Mouse (Mus musculus) liver, adult 2 months (tissue): Measurements from ENCODE around the gene Slc4a3. TPM values are rescaled to one million over a fixed set of nuclear protein-coding genes. Genes with fewer than 3 reads are reported as not detected.

Experiments used
- DNase-seq: peaks from one replicate; pipeline ENCODE4 v3.0.0-alpha.2; 2011; ENCODE audit warnings: low read depth, low spot score; ENCODE audit errors: extremely low read depth
- H3K27ac ChIP-seq: fragments of 200-500 bp; replicated peaks from 2 replicates; pipeline ENCODE4 v1.5.1; 2012; ENCODE audit warnings: low read depth, mild to moderate bottlenecking, control low read depth, inconsistent platforms, low read length; ENCODE audit not compliant: insufficient read depth
- H3K27me3 ChIP-seq: fragments of 200-500 bp; 2 replicates; pipeline ENCODE4 v1.6.1; 2012; ENCODE audit warnings: mild to moderate bottlenecking, moderate library complexity, low read length, inconsistent platforms; ENCODE audit not compliant: control insufficient read depth, insufficient read depth
- H3K36me3 ChIP-seq: fragments of 200-500 bp; 2 replicates; pipeline ENCODE4 v1.6.1; 2012; ENCODE audit warnings: low read length, inconsistent platforms; ENCODE audit not compliant: control insufficient read depth, insufficient read depth
- H3K4me1 ChIP-seq: fragments of 200-500 bp; 2 replicates; pipeline ENCODE4 v1.6.1; 2011; ENCODE audit warnings: low read length; ENCODE audit not compliant: control insufficient read depth, insufficient read depth
- H3K4me3 ChIP-seq: fragments of 200-500 bp; 2 replicates; pipeline ENCODE4 v1.5.1; 2011; ENCODE audit warnings: low read depth, mild to moderate bottlenecking, control low read depth, low read length, moderate library complexity; ENCODE audit not compliant: insufficient read depth
- H3K79me2 ChIP-seq: fragments of 200-500 bp; 2 replicates; pipeline ENCODE4 v1.6.1; 2012; ENCODE audit warnings: inconsistent platforms, mild to moderate bottlenecking, low read length, moderate library complexity; ENCODE audit not compliant: control insufficient read depth, insufficient read depth
- H3K9ac ChIP-seq: fragments of 200-500 bp; 2 replicates; pipeline ENCODE4 v1.6.1; 2012; ENCODE audit warnings: low read depth, mild to moderate bottlenecking, control low read depth, inconsistent platforms, low read length
- CTCF ChIP-seq: fragments of 200-500 bp; IDR thresholded peaks from 2 replicates; pipeline ENCODE4 v1.5.1; 2011; ENCODE audit warnings: low read depth, low read length, control low read depth
- POLR2A ChIP-seq: fragments of 200-500 bp; IDR thresholded peaks from 2 replicates; pipeline ENCODE4 v1.6.1; 2011; ENCODE audit warnings: low read length, control low read depth; ENCODE audit not compliant: insufficient read depth; ENCODE audit errors: extremely low read depth
- whole genome bisulfite sequencing: fragments of 180-500 bp; shearing (Covaris S2); methylation state at CpG from one replicate; pipeline ENCODE4 v1.1.7; 2018; 5-methylcytosine and 5-hydroxymethylcytosine counted together
- polyA plus RNA-seq: library from polyadenylated mRNA; depleted of rRNA; stranded (reverse); fragments of >200 nt; gene quantifications from 2 replicates; pipeline ENCODE4 v1.2.3, GENCODE M21; 2012
- total RNA-seq: library from RNA; depleted of rRNA; stranded (reverse); fragments of >200 nt; gene quantifications from 2 replicates; pipeline ENCODE4 v1.2.3, GENCODE M21; 2014

Slc4a3 gene
- total and polyA plus RNA-seq, 2 experiments, result 0.37 to 0.76 TPM

DNA sequence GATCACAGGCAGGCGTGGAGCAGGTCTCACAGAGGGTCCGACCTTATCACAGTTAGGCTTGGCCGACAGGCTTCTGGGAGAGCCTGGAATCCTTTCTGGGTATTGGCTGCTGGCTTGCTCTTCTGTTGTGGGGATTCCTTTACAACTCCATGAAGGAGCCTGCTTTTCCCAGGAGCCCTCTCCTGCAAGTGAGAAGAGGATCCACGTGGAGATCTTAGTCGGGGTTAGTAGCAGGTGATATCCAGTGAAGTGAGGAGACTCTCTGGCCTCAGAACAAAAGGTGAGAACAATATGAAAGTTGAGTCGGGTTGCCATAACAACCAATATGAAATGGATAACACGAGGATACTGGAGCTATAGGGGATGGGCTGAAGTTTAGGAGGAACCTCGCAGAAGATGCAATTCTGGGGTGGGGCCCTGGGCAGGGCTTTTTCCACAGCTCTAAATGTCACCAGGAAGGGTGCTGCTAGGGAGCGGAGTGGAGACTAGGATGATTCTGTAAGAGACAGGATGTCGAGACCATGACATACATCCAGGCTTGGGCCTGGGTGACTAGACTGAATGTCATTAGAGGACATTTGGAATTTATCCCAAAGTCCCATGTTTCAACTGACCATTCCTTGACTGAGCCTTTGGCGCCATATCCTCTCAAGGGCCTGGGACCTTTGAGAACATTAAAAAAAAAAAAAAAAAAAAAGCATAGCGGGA is 14.3 kb downstream of the Slc4a3 start:
- TF ChIP-seq CTCF (no peak), POLR2A (no peak)
- Histone ChIP-seq H3K79me2 (no peaks in the 10 kb centered on the region), H3K27me3 (peaks cover 7% of the 10 kb centered on the region; the same call in 1 of the 2 replicates), H3K27ac (no peak overlapping the region), H3K9ac (no peak overlapping the region), H3K4me1 (no peaks in the 10 kb centered on the region), H3K4me3 (no peak overlapping the region), H3K36me3 (no peaks in the 10 kb centered on the region)
- 73% methylated on average over 12 of the region's 12 CpGs for WGBS
- DNase-seq, result no peak

- whole genome bisulfite sequencing, result 54% methylated on average over 4 of the region's 4 CpGs
- no peak for TF ChIP-seq CTCF
- TF ChIP-seq POLR2A, result no peak
- no peak for DNase-seq
Measured at GRCm38 (mm10) chr1:75561221-75561897, 15.3 kb downstream of the Slc4a3 start.

DNA sequence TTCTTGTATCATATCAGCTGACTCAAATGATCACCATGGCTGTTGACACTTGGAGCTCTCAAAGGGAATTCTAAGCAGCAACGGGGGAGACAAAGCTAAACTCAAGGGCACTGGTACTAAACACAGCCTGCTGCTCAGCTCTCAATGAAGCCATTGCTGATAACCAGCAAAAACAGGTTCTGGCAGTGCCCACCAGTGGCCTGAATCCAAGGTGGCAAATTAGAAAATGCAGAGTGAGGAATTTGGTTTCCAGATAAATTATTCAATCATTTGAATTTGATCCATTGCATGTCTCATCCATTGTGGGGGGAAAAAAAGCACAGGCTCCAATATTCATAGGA is 15.8 kb downstream of the Slc4a3 start:
- Histone ChIP-seq H3K36me3 (no peaks in the 10 kb centered on the region), H3K27ac (no peak overlapping the region), H3K4me3 (no peak overlapping the region), H3K9ac (no peak overlapping the region), H3K79me2 (no peaks in the 10 kb centered on the region), H3K27me3 (peaks cover 7% of the 10 kb centered on the region; the same call in 1 of the 2 replicates), H3K4me1 (no peaks in the 10 kb centered on the region)
- no peak for TF ChIP-seq POLR2A
- TF ChIP-seq CTCF, result no peak
- DNase-seq, result no peak
- WGBS, result 63% methylated on average over 1 of the region's 1 CpGs

More at GRCm38 (mm10) chr1:75561221-75561897, 15.3 kb downstream of the Slc4a3 start:
- H3K27me3 ChIP-seq, result peaks cover 7% of the 10 kb centered on the region; the same call in 1 of the 2 replicates
- H3K79me2 ChIP-seq, result no peaks in the 10 kb centered on the region
- no peaks in the 10 kb centered on the region for H3K36me3 ChIP-seq
- H3K9ac ChIP-seq, result no peak overlapping the region
- no peaks in the 10 kb centered on the region for H3K4me1 ChIP-seq
- H3K4me3 ChIP-seq, result no peak overlapping the region
- no peak overlapping the region for H3K27ac ChIP-seq

DNA sequence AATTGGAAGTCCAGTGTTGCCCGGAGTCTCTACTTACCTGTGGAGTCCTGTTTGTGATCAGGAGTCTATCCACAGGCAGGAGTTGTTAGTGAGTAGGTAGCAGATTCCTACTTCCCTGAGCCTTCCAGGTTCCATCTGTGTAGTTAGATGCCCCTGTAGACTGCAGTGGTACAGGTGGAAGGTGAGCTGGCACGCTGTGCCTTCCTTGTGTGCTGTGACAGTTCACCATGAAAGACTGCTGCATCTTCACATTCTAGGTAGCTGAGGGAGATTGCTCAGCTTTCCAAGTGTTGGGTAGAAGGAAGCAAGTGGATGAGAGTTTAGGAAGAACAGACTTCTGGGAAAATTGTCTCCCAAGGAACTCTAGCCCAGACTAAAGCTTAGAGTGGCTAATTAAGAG is 18.0 kb downstream of the Slc4a3 start:
- Histone ChIP-seq H3K36me3 (no peaks in the 10 kb centered on the region), H3K27ac (no peak overlapping the region), H3K79me2 (no peaks in the 10 kb centered on the region), H3K4me3 (no peak overlapping the region), H3K4me1 (no peaks in the 10 kb centered on the region), H3K9ac (no peak overlapping the region), H3K27me3 (peaks cover 11% of the 10 kb centered on the region; the same call in 1 of the 2 replicates)
- 84% methylated on average over 2 of the region's 2 CpGs for WGBS
- TF ChIP-seq POLR2A (no peak), CTCF (no peak)
- no peak for DNase-seq

GRCm38 (mm10) chr1:75564916-75565315 is 18.9 kb downstream of the Slc4a3 start:
- DNase-seq, result no peak
- Histone ChIP-seq H3K9ac (no peak overlapping the region), H3K27ac (no peak overlapping the region), H3K36me3 (no peaks in the 10 kb centered on the region), H3K4me3 (no peak overlapping the region), H3K27me3 (peaks cover 12% of the 10 kb centered on the region; the same call in 1 of the 2 replicates), H3K4me1 (no peaks in the 10 kb centered on the region), H3K79me2 (no peaks in the 10 kb centered on the region)
- no peak for TF ChIP-seq CTCF
- TF ChIP-seq POLR2A, result no peak
- WGBS, result 46% methylated on average over 5 of the region's 5 CpGs

DNA sequence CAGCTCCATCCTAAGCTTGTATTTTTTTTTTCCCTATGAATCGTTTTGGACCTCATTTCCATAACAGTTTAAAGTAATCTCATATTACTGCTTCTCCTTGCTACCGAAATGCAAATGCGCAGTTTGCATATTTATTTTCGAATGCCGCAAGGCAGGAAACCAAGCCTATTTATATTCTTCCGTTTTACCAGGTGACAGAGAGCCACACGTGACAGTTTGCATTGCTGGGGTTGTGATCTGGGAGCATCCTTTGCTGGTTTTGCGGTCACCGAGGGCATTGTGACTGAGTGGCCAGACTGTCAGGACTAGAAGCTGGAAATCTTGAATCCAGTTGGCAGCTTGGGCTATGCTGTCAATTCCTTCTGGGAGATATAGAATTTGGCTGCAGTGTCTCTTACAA is 19.6 kb downstream of the Slc4a3 start:
- WGBS, result 56% methylated on average over 9 of the region's 9 CpGs
- no peak overlapping the region for H3K27ac ChIP-seq

More for the DNA sequence above, 19.6 kb downstream of the Slc4a3 start:
- peaks cover 14% of the 10 kb centered on the region; the same call in 1 of the 2 replicates for H3K27me3 ChIP-seq
- no peak for DNase-seq
- no peak overlapping the region for H3K4me3 ChIP-seq
- TF ChIP-seq CTCF, result no peak
- no peak for TF ChIP-seq POLR2A
- H3K79me2 ChIP-seq, result no peaks in the 10 kb centered on the region
- H3K36me3 ChIP-seq, result no peaks in the 10 kb centered on the region
- no peaks in the 10 kb centered on the region for H3K4me1 ChIP-seq
- H3K9ac ChIP-seq, result no peak overlapping the region
